Mouse (Mus musculus) megakaryocyte-erythroid progenitor cell, adult 5-6 weeks (primary cell): ENCODE results near the gene Cinp. TPM values are rescaled to one million over a fixed set of nuclear protein-coding genes. Genes with fewer than 3 reads are reported as not detected.
"Not testable (repeated sequence)": the region's sequence is repeated elsewhere in the genome, so short reads cannot be mapped to it uniquely, and the experiment has no call there.

Source experiments
- ATAC-seq: replicated peaks from 2 replicates; pipeline ENCODE4 v1.8.0; 2016; ENCODE audit warnings: mild to moderate bottlenecking, inconsistent platforms; ENCODE audit not compliant: severe bottlenecking, poor library complexity, low FRiP score, low TSS enrichment
- total RNA-seq, 2 experiments: library from RNA; stranded (forward) in 1 of 2; stranded (reverse) in 1 of 2; fragments of 200-1000, 215-1000 nt in 1 of 2; fragments of >200 nt in 1 of 2; fragmentation: Nextera tagmentation in 1 of 2; gene quantifications; 2 replicates each; pipeline ENCODE4 v1.2.3; 2014 to 2017

Cinp gene
- total RNA-seq, 2 experiments from 2014 or later = 71.9 to 161 TPM

DNA sequence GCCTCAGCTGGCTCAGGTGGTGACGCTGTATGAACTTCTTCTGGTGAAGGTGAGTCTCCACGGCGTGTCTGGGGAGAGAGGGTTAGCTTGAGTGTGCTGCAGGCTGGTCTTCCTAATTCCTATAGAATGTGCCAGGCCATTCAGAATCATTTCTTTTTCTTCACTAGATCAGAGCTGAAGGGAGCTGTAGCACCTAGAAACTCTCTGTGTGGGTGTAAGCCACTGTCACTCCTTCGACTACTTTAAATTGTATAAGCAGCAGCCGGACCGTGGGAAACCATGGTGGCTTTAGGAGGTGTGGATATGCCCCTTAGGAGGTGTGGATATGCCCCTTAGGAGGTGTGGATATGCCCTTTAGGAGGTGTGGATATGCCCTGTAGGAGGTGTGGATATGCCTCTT is 24.9 kb downstream of the Cinp start:
- ATAC-seq = no peak

DNA sequence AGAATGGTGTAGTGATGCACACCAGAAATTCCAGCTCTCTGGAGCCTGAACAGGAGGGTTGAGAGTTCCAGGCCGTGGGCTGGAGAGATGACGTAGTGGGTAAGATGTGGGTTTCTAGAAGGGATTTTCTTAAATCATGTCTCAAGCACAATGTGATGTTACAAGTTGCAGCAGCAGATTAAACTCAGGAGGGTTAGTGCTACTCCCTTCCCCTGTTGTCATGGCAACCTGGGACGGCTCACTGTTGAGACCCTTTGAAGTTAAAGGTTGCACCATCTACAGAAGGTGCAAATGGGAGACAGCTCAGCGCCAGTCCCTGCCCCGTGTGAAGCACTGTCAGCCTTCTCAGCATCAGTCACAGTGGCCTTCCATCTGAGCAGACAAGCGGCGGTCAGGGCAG is 27.7 kb downstream of the Cinp start:
- ATAC-seq = no peak

DNA sequence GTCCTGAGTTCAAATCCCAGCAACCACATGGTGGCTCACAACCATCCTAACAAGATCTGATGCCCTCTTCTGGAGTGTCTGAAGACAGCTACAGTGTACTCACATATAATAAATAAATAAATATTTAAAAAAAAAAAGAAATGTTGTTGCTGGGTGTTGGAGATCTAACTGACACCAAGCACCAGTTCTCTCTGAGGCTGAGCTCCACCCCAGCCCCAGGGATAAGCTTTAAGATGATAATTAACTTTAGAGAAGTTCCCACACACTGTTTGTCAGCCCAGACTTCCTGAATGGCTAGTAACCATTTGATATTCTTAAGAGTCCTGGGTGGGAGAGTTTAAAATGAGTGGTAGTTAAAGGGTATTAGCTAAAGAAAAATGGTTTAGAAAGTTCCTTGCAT is 28.7 kb downstream of the Cinp start:
- ATAC-seq = no peak

DNA sequence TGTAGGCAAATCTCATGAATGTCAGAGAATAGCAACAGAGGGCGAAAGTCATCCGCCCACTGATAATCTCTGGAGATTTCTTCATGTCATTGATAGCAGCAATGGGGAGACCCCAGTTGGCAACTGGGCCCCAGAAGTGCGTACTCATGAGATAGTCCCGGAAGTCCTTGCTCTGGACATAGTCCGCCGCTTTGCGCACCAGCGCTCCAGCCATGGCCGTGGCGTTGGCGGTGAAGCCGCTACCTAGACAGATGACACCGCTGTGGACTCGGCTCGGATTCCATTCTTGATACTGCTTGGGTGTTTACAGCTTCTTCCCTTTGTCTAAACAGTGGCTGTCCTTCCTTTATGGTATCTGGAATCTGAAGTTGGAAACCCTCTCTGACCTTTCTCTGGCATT is 30.3 kb downstream of the Cinp start:
- ATAC-seq = not testable (repeated sequence)

DNA sequence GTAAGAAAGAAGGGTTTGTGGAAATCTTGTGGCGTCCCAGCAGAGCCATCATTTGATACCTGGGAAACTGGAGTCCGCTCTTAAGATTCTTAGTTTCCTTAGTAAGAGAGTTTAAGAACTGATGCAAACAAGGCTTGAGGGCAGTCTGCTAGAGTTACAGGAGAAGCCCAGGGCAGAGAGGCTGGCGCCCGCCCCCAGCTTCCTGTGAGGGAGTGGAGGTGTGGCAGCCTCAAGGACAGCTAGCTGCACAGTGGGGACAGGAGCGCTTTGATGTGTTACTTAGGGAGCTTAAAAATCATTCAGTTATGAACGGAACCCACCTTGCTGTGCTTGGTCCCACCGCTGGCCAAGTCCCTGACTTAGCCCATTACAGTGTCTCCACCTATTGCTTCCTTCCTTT is 31.7 kb downstream of the Cinp start:
- ATAC-seq = 0 out of 2 replicates have a peak, but pooled peaks have one; percentile 43

DNA sequence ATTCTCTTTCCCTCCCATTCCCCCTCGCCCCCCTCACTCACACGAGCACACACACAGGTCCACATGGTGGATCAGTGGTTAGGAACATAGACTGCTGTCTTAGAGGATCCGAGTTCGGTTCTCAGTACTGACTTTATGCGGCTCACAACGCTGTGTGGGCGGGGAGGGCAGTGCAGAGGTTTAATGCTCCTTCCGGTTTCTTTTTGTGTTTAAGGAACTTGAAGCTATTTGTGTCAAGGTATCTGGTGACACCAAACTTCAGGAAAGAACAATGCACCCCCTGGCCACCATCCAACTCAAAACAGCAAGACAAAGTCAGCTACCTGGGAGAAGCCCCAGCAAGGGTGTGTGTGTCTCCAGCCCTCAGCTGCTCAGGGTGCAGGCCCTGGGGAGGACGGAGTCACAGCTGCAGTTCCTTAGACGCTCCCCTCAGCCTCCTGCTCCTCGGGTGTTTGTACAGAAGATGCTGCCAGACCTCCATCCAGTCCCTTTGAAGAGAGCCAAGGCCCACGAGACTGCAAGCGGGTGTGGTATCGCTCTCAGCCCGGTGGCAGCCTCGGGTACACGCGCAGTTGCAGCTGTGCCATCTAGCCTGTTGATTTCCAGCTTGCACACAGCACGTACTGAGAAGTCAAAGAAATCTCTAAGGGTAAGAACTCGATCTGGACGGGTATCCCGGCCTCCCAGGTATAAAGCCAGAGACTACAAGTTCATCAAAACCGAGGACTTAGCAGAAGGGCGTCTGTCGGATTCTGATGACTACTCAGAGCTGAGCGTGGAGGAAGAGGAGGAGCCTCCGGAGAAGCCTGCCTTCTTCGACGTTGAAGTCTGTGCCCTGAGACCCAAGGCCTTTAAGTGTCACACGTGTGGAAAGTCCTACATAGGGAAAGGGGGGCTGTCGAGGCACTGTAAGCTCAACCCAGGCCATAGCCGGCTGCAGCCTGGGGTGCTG is 33.9 kb downstream of the Cinp start:
- ATAC-seq = no peak

DNA sequence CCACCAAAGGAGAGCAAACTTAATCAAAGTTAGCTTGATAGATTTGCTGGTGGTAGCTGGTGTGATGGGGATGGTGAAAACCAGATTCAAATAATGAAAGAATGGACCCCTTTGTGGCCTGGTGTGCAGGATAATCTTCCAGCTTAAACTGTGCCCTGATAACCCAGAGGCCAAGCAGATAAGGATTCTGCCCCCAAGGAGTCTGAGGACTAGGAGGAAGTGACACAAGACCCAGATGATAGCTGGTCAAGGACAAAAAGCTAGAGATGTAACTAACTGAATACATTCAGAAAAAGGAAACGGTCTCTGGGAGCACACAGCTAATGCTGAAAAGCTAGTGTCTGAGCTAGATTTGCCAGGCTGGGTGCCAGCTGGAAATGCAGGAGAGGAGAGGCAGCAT is 37.0 kb downstream of the Cinp start:
- no peak for ATAC-seq

DNA sequence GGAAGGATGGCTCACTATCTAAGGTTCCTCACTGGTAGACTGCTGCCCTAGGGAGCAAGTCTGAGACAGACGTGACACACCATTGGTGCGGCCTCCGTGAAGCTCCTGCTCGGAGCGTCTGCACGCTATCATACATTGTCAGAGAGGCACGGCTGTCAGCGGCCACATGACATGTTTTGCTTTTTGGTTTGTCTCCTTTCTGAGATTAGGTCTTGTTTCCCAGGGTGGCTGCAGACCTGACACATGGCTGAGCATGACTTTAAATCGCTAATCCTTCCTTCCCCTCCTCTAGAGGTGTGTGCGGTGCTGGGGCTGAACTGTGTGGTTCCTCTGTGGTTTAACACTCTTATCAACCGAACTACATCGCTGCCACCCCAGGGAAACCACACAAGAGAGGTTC is 37.5 kb downstream of the Cinp start:
- peak; percentile 80 for ATAC-seq

DNA sequence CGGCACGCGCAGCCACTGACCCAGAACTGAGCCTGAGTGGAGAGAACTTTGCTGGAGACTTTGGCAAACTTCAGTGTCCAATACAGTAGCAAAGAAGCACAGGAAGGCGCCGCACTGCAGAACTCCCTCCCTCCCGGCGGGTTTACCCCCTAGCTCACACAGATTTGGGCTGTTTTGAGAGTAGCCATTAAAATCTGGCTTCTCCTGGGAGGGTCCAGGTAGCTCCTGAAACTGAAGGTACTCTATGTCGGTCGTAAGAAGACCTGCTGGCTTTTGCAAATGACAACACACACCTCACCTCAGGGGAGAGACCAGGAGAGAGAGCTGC is 38.1 kb downstream of the Cinp start:
- ATAC-seq = no peak

DNA sequence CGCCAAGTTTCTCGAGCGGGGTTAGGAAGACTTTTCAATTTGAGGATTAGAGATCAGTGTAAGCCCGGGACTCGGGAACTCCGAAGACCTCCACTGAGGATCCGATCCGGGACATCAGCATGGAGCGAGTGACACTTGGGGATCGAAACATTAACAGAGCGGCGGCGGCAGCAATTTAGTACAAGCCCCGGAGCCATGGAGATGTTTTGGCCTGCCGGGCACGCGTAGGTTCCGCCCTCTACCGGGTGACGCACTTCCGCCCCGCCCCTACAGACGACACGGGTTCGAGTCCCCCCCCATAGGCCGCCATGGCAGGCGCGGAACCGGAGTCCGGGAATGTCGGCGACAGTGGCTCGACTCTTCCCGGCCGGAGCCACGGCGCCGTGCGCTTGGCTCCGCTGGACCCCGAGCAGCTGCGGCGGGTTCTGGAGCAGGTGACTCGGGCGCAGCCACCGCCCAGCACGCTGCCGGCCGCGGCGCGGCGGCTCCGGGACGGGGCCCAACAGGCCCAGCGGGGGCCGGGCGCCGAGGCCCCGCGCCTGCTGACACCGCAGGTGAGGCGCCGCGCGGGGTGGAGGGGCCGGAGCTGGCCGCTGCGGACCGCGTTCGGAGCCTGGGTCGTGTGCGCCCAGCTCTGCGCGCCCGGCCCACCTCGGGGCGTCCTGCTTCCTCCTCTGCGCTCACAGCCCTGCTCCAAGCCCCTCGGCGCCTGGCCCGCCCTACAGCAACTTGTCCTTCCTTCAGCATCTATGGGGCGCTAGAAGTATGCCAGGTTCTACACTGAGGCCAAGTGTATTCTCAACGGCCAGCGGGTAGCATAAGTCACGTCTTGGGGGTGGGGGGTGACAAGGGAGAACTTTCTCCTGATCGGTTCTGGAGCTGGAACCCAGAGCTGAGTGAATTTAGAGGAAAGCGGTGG is 38.7 kb downstream of the Cinp start, which contains the start of gene Zfp839:
TSS of gene Zfp839 (plus strand) at position 244 of the 919 bp plus-strand sequence.
- ATAC-seq = peak; percentile 46

DNA sequence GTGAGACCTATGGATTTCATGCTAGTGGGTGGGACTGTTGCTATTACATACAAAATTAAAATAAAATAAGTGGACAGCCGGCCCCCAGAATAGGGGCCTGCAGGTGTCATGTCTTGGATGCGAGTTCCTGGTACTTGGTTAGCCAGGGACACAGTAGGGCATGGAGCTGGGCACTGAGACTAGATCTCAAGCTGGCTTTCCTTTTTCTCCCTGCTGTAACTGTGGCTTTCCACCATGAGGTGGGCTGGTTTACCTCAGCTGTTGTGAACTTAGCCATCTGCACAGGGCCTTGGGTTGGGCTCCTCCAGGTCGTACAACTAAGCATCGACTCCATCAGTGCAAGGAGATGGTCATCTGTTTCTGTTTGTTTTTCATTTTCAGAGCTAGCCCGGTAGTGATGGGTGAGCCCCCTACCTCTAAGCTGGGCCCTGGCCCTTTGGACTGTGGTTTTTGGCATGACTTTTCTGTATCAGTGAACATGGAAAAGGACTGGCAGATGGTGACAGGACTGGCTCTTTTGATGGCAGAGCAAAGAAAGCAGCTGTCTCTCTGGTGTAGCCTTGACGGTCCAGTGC is 42.7 kb downstream of the Cinp start:
- no peak for ATAC-seq

DNA sequence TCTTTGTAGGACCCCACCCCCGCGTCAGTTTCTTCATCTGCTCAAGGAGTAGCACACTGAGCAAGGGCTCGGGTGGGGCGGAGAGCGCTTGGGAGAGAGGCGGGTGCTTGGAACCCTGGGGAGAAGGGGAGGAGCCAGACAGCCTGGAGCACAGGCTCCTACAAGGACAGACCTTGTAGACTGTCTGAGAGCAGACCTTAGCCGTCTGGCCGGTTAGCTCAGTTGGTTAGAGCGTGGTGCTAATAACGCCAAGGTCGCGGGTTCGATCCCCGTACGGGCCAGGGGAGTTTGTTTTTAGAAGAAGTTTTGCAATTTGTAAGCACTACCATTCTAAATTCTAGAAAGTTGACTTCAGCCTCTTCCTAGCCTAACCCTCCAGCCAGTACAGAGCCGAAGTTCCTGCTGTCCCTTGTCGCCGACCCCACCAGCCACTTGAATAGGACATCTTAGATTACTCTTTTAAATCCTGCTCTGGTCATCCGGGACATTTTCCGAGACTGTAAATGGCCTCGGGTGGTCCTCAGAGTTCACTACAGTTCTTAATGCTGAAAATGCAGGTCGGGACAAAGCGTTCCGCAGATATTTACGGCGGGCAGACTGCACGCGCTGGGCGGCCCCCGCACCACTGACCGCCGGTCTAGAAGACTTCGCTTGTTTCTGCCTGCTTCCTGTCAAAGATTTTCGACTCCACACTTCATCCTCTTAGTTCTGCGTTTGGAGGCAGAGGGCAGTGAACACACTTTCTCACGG is 43.6 kb downstream of the Cinp start:
- peak; percentile 80 for ATAC-seq

DNA sequence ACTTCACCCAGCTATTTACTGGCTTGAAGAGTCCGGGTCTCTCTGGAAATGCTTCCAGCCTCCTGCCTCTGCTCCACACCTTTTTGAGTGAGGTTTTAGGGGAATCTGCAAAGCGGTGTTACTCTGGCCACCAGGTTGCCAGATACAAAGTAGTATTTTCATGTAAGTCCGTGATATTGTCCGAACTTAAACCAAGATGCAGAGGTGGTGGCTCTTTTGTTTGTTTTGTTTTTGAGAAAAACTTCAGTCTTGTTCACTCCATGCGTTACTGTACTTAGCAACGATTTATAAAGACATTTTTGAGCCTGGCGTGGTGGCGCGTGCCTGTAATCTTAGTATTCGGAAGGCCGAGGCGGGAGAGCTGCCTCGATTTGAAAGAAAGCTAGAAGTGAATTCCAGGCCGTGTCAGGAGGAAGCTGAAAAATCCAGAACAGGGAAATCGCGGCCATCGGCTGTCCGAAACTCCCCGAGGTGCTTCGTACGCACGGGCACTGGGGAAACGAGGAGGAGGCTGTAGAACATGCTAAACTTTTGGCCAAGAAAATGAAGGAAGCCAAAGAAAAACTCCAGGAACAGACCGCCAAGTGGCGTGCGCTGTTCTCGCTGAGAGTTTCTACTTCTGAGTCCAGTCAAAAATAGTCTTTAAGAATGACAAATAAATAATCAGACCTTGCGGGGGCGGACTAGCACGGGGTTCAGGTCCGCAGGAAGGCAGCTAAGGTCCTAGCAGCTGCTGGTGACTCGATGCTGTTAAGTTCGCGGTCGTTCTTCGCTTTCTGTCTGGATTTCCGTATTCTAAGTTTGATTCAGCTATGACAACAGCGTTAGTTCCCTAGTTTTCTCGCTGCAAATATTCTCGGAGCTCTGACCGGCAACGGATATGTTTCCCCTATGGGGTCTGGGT is 44.5 kb downstream of the Cinp start:
- ATAC-seq = peak; percentile 19

DNA sequence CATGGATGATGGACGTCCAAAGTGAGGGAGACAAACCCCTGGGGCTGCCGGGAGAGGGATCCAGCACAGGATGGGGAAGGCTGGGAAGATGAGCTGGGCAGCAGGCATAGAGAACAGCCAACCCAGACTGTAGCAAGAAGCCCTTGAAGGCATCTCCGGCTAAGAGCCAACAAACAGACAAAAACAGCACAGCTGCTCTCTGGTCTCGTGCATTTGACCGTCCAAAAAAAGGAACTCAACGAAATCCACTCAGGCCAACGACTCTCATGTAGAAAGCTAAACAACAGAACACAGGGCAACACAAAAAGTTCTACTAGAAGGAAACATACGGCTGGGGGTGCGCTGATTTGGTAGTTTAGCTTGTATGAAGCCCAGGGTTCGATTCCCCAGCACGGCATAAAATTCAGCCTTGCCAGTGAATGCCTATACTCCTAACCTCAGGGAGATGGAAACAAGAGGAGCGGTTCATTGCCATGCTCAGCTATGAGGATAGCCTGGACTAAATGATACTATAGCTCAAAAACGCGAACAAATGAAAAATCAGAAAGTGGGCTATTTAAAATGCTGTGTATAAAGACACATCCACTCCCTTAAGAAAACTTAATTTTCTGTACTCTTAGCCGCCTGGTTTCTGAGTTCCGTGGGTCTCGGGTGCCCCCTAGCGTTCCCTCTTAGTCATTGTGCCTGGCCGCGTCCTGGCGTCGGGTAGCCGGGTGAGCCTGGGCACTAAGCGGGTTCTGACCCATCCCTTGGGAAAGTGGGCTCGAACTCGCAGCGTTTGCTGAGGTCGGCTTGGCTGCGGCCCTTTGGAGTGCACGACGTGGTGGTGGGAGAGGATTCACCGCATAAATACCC is 45.5 kb downstream of the Cinp start:
- ATAC-seq = peak; percentile 58

DNA sequence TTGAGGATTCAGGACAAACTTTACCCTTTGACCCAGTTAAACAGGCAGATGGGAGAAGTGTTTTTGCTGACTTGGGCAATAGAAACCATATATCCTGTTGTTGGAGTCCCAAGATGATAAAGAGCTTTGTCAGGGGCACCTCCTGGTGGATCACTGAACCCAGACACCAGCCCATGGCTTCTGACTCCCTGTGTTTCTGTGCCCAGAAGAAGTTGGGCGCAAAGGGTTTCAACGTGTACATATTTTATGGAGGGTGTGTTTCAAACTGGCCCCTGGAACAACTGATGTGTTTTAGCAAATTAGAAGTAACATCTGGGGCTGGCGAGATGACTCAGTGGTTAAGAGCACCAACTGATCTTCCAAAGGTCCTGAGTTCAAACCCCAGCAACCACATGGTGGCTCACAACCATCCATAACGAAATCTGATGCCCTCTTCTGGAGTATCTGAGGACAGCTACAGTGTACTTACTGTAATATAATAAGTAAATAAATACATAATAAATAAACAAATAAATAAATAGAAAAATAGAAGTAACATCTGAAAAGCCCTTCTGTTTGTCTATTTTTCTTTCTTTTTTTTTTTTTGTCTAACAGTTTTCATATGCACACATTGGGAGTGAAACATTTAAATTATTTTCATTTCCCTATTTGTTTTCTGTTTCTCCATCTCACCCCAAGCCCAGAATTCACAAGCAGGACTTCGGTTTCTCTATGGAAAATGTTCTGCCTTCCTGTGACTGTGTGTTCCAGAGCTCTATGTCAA is 47.0 kb downstream of the Cinp start:
- ATAC-seq = no peak

DNA sequence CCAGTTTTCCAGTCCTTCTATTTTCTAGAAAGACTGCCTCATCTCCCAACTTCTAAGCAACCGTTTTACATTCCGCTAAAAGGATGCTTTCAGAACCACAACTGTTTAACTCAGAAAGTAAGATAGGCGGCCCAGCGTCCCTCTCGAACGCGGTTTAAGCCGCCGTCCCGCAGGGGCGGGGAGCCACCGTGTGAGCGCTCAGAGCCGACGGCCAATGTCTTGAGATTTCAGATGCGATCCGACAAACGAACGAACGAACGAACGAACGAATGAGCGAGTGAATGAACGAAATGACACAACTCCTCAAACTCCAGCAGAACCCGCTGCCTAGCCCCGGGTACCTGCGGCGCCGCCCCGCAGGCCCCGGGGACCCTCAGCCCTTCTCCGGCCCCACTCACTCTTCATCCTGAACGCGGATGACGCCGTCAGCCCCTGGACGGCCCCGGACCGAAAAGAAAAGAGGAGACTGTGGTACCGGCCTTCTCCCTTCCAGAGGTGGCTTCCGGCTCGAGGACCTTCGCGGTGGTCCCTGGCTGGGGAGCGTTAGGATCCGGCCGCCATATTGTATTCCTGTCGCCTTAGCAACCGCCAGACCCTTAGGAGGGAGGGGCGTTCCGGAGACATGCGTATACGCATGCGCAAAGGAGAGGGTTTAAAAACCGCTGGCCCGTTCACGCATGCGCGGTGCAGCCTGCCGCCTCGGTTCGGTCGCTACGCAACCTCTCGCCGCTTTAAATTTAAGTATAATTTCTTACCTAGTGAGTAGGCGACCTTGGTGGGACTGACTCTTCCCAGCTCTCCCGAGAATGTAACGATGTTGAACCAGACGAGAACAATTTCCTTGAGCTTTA is 48.4 kb downstream of the Cinp start, which contains the start of gene Mok:
TSS of gene Mok (minus strand) at position 592 of the 851 bp plus-strand sequence.
- ATAC-seq = peak; percentile 53
